ENCODE assay signal across 31 mouse cellular contexts in genomic region chr1:166184391-166185229, GRCm38 (mm10). TPM values are rescaled to one million over a fixed set of nuclear protein-coding genes. Genes with fewer than 3 reads are reported as not detected.
DNase-seq lines count a peak whose midpoint lies in the region; ATAC-seq and TF ChIP-seq lines count a peak whose summit lies in the region.
"Had no signal": no experiment of that assay in that cellular context is flagged by ENCODE, and none has a peak within 500 bp of the region (broad histone marks: within the 10 kb centered on the region; RNA-seq: fewer than 3 reads in every experiment).

No protein-coding gene starts in this region.

- ATAC-seq in midbrain, embryonic 15.5 days (replicated peaks), result no peak
- no peak for ATAC-seq in midbrain, embryonic 14.5 days (ENCODE audit: low FRiP score, low TSS enrichment)
- ATAC-seq in midbrain, embryonic 16.5 days, result no peak
- ATAC-seq: CD4-positive, CD25-positive, alpha-beta regulatory T cell, adult 4 months; forebrain, embryonic 13.5 days; intestine, embryonic 15.5 days had no signal

- WGBS in midbrain, embryonic 15.5 days, result 85% methylated on average over 22 of the region's 22 CpGs
- 83% methylated on average over 22 of the region's 22 CpGs for WGBS in midbrain, embryonic 14.5 days
- 82% methylated on average over 22 of the region's 22 CpGs for WGBS in midbrain, embryonic 16.5 days

- no peak overlapping the region for H3K9ac ChIP-seq in midbrain, embryonic 15.5 days
- H3K9ac ChIP-seq in midbrain, embryonic 14.5 days (replicated peaks; ENCODE audit: low read length), result no peak overlapping the region
- no peak overlapping the region for H3K9ac ChIP-seq in midbrain, embryonic 16.5 days (ENCODE audit: low read depth, low read length)
- H3K9ac ChIP-seq: forebrain, embryonic 13.5 days; hindbrain, embryonic 14.5 days; intestine, embryonic 15.5 days; liver, embryonic 15.5 days; lung, embryonic 15.5 days had no signal

- no peaks in the 10 kb centered on the region for H3K27me3 ChIP-seq in midbrain, embryonic 15.5 days (replicated peaks)
- H3K27me3 ChIP-seq in midbrain, embryonic 14.5 days (ENCODE audit: control insufficient read depth, insufficient read depth, low read length), result no peaks in the 10 kb centered on the region
- H3K27me3 ChIP-seq in midbrain, embryonic 16.5 days (ENCODE audit: control insufficient read depth, insufficient read depth, low read depth, low read length), result no peaks in the 10 kb centered on the region
- H3K27me3 ChIP-seq: forebrain, embryonic 13.5 days; intestine, embryonic 15.5 days; liver, embryonic 15.5 days; lung, embryonic 15.5 days had no signal

- H3K36me3 ChIP-seq in midbrain, embryonic 15.5 days (replicated peaks), result no peaks in the 10 kb centered on the region
- H3K36me3 ChIP-seq in midbrain, embryonic 14.5 days (ENCODE audit: control insufficient read depth, insufficient read depth, low read length), result no peaks in the 10 kb centered on the region
- no peaks in the 10 kb centered on the region for H3K36me3 ChIP-seq in midbrain, embryonic 16.5 days (ENCODE audit: control insufficient read depth, insufficient read depth, low read length)
- H3K36me3 ChIP-seq: intestine, embryonic 15.5 days; limb, embryonic 10.5 days; liver, embryonic 15.5 days; lung, embryonic 15.5 days had no signal

- H3K4me2 ChIP-seq in midbrain, embryonic 15.5 days, result no peak overlapping the region
- no peak overlapping the region for H3K4me2 ChIP-seq in midbrain, embryonic 14.5 days (ENCODE audit: low read length)
- H3K4me2 ChIP-seq in midbrain, embryonic 16.5 days (ENCODE audit: low read length), result no peak overlapping the region
- H3K4me2 ChIP-seq: forebrain, embryonic 13.5 days; hindbrain, embryonic 14.5 days; intestine, embryonic 15.5 days; liver, embryonic 15.5 days; lung, embryonic 15.5 days had no signal

- peaks cover 7% of the 10 kb centered on the region; the same call in 1 of the 2 replicates for H3K4me1 ChIP-seq in midbrain, embryonic 15.5 days
- H3K4me1 ChIP-seq in midbrain, embryonic 14.5 days (ENCODE audit: control insufficient read depth, insufficient read depth, low read length), result no peaks in the 10 kb centered on the region
- H3K4me1 ChIP-seq in midbrain, embryonic 16.5 days (ENCODE audit: control insufficient read depth, insufficient read depth, low read length), result peaks cover 8% of the 10 kb centered on the region
- H3K4me1 ChIP-seq: intestine, embryonic 15.5 days; liver, embryonic 15.5 days; megakaryocyte, embryonic 14.5 days had no signal

- peak overlapping the region; percentile 70 for H3K27ac ChIP-seq in layer of hippocampus, adult 2 months
- H3K27ac ChIP-seq in midbrain, embryonic 15.5 days, result peak overlapping the region; percentile 22; the same call in 1 of the 2 replicates
- no peak overlapping the region for H3K27ac ChIP-seq in midbrain, embryonic 14.5 days (replicated peaks; ENCODE audit: low read depth, low read length)
- H3K27ac ChIP-seq in midbrain, embryonic 16.5 days (ENCODE audit: low read length), result peak overlapping the region; percentile 5; the same call in 1 of the 2 replicates
- H3K27ac ChIP-seq: forebrain, embryonic 13.5 days; intestine, embryonic 15.5 days; limb, embryonic 10.5 days; liver, embryonic 15.5 days; lung, embryonic 15.5 days; stomach, postnatal 0 days had no signal

- peak; percentile 35 to 54 for DNase-seq in frontal cortex, postnatal 36 days (ENCODE audit: low spot score in 2 of 2)
- no peak for DNase-seq in frontal cortex, postnatal 14 days (ENCODE audit: low spot score in 2 of 2)
- no peak for DNase-seq in layer of hippocampus, adult 2 months (ENCODE audit: low spot score in 2 of 2)
- no peak for DNase-seq in layer of hippocampus, postnatal 10 days (ENCODE audit: low spot score in 2 of 2)
- DNase-seq in midbrain, embryonic 14.5 days, result no peak
- DNase-seq: adrenal gland, postnatal 14 days; cerebellum, adult 8-10 months; cerebellum, postnatal 36 days; gastrocnemius, postnatal 36 days; heart, postnatal 10 days; kidney, adult 8-10 months; kidney, postnatal 10 days; liver; lung, postnatal 36 days; thymus, adult 2 months; thymus, postnatal 4 days had no signal

- TF ChIP-seq CTCF in layer of hippocampus, adult 2 months (conservative IDR thresholded peaks at IDR 0.05), result no peak

- no peak overlapping the region; the same call in 1 of the 2 replicates for H3K4me3 ChIP-seq in layer of hippocampus, adult 2 months
- no peak overlapping the region for H3K4me3 ChIP-seq in midbrain, embryonic 15.5 days
- no peak overlapping the region for H3K4me3 ChIP-seq in midbrain, embryonic 14.5 days (replicated peaks; ENCODE audit: low read depth, low read length)
- H3K4me3 ChIP-seq in midbrain, embryonic 16.5 days (ENCODE audit: low read depth, low read length), result no peak overlapping the region
- H3K4me3 ChIP-seq: forebrain, embryonic 13.5 days; intestine, embryonic 15.5 days; limb, embryonic 10.5 days; liver, embryonic 15.5 days; lung, embryonic 15.5 days; megakaryocyte, embryonic 14.5 days had no signal

- H3K9me3 ChIP-seq in midbrain, embryonic 15.5 days, result no peaks in the 10 kb centered on the region
- H3K9me3 ChIP-seq in midbrain, embryonic 14.5 days (ENCODE audit: control insufficient read depth, low read length), result no peaks in the 10 kb centered on the region
- H3K9me3 ChIP-seq in midbrain, embryonic 16.5 days (replicated peaks; ENCODE audit: control insufficient read depth, low read length, poor library complexity, severe bottlenecking), result no peaks in the 10 kb centered on the region
- H3K9me3 ChIP-seq: forebrain, embryonic 13.5 days; intestine, embryonic 15.5 days; limb, embryonic 10.5 days; liver, embryonic 15.5 days; lung, embryonic 15.5 days had no signal

RNA-seq across cellular contexts. Expression of gene Mael, which starts 53.9 kb away (rescaled TPM):
- not detected for total RNA-seq in layer of hippocampus, adult 2 months (2021)
- total RNA-seq in layer of hippocampus, postnatal 10 days (2021), result under 1 TPM in 1 of 2 experiments, not detected in 1; 0.42 TPM
- 0.14 TPM in 1 of 2 replicates, not detected in the other for polyA plus RNA-seq in midbrain, embryonic 15.5 days (2015; fragmentation: Nextera tagmentation; extraction: Ambion mirVana)
- polyA plus RNA-seq in midbrain, embryonic 14.5 days (2014; fragmentation: Nextera tagmentation; extraction: Ambion mirVana), result not detected in 2 replicates
- polyA plus RNA-seq in midbrain, embryonic 16.5 days (2015; fragmentation: Nextera tagmentation; extraction: Ambion mirVana), result 0.14 TPM in 1 of 2 replicates, not detected in the other
- total RNA-seq: adrenal gland, postnatal 14 days; gastrocnemius, adult 18-20 months; gastrocnemius, postnatal 36 days; heart, adult 8-10 months; heart, postnatal 10 days had no signal
- polyA plus RNA-seq: CD4-positive, CD25-positive, alpha-beta regulatory T cell, adult 4 months; forebrain, embryonic 13.5 days; intestine, embryonic 15.5 days; lung, embryonic 15.5 days; neural tube, embryonic 11.5 days; stomach, postnatal 0 days had no signal

RNA-seq across cellular contexts. Expression of gene Gpa33, which starts 54.6 kb away (rescaled TPM):
- total RNA-seq in layer of hippocampus, adult 2 months (2021), result not detected
- not detected for total RNA-seq in layer of hippocampus, postnatal 10 days (2021)
- polyA plus RNA-seq in midbrain, embryonic 15.5 days (2015; fragmentation: Nextera tagmentation; extraction: Ambion mirVana), result 0.10 TPM in 1 of 2 replicates, not detected in the other
- polyA plus RNA-seq in midbrain, embryonic 14.5 days (2014; fragmentation: Nextera tagmentation; extraction: Ambion mirVana), result not detected in 2 replicates
- 0.08 TPM in 1 of 2 replicates, not detected in the other for polyA plus RNA-seq in midbrain, embryonic 16.5 days (2015; fragmentation: Nextera tagmentation; extraction: Ambion mirVana)
- total RNA-seq: adrenal gland, postnatal 14 days; gastrocnemius, adult 18-20 months; gastrocnemius, postnatal 36 days; heart, adult 8-10 months; heart, postnatal 10 days; layer of hippocampus, postnatal 25 days had no signal
- polyA plus RNA-seq: CD4-positive, CD25-positive, alpha-beta regulatory T cell, adult 4 months; forebrain, embryonic 13.5 days; hindbrain, embryonic 14.5 days; lung, embryonic 15.5 days had no signal

RNA-seq across cellular contexts. Expression of gene Dusp27, which starts 56.9 kb away (rescaled TPM):
- total RNA-seq in layer of hippocampus, adult 2 months (2021), result not detected
- total RNA-seq in layer of hippocampus, postnatal 10 days (2021), result under 1 TPM; 0.23 to 0.58 TPM
- 1.5 and 1.7 TPM in 2 replicates for polyA plus RNA-seq in midbrain, embryonic 15.5 days (2015; fragmentation: Nextera tagmentation; extraction: Ambion mirVana)
- polyA plus RNA-seq in midbrain, embryonic 14.5 days (2014; fragmentation: Nextera tagmentation; extraction: Ambion mirVana), result 0.51 and 1.00 TPM in 2 replicates
- 1.2 and 1.3 TPM in 2 replicates for polyA plus RNA-seq in midbrain, embryonic 16.5 days (2015; fragmentation: Nextera tagmentation; extraction: Ambion mirVana)
- polyA plus RNA-seq: CD4-positive, CD25-positive, alpha-beta regulatory T cell, adult 4 months had no signal

Comparison
In these comparisons a context has a peak if more than half of its experiments do, and no peak if none do; other contexts are left out.
1. DNase-seq: peak in frontal cortex, postnatal 36 days (2 of 2); none in frontal cortex, postnatal 14 days (0 of 2), layer of hippocampus, adult 2 months (0 of 2), layer of hippocampus, postnatal 10 days (0 of 2) and midbrain, embryonic 14.5 days (single experiment).